Mouse (Mus musculus) CH12.LX (cell line): ENCODE data around the gene Mettl1. TPM values are rescaled to one million over a fixed set of nuclear protein-coding genes. Genes with fewer than 3 reads are reported as not detected.

Source experiments
- DNase-seq: peaks from one replicate; pipeline ENCODE4 v3.0.0-alpha.2; 2013; ENCODE audit errors: extremely low read depth
- H3K27ac ChIP-seq: 2 replicates; pipeline ENCODE4 v1.5.1; 2012; ENCODE audit warnings: low read depth, mild to moderate bottlenecking, control low read depth, moderate library complexity; ENCODE audit not compliant: insufficient read depth
- H3K27me3 ChIP-seq: replicated peaks from 2 replicates; pipeline ENCODE3; 2012; ENCODE audit warnings: inconsistent platforms
- H3K36me3 ChIP-seq, 2 experiments: replicated peaks in 1 of 2; 2 replicates each; pipeline versions ENCODE3 to v1.6.1; 2012; ENCODE audit warnings: inconsistent platforms in 1 of 2, low read length in 1 of 2, mild to moderate bottlenecking in 1 of 2, mixed read lengths in 1 of 2, moderate library complexity in 1 of 2; ENCODE audit not compliant: control insufficient read depth in 1 of 2, insufficient read depth in 1 of 2
- H3K4me1 ChIP-seq, 2 experiments: 2 replicates each; pipeline ENCODE4 v1.6.1; 2012; ENCODE audit warnings: inconsistent platforms in 1 of 2, moderate library complexity in 1 of 2; ENCODE audit not compliant: insufficient read depth in 2 of 2, control insufficient read depth in 1 of 2
- H3K4me2 ChIP-seq: 2 replicates; pipeline ENCODE4 v1.6.1; 2012; ENCODE audit warnings: low read depth, mild to moderate bottlenecking, control low read depth; ENCODE audit not compliant: poor library complexity, insufficient read depth, severe bottlenecking
- H3K4me3 ChIP-seq, 3 experiments: fragments of 150-350 bp in 1 of 3; sonication (generic) in 1 of 3; replicated peaks in 1 of 3; 2 replicates each; pipeline versions ENCODE3 to v1.5.1; 2011 to 2012; ENCODE audit warnings: low read depth in 2 of 3, low read length in 2 of 3, mild to moderate bottlenecking in 2 of 3, moderate library complexity in 2 of 3, control low read depth in 1 of 3, improper control_type of control experiment in 1 of 3, inconsistent platforms in 1 of 3, mixed read lengths in 1 of 3; ENCODE audit not compliant: poor library complexity in 1 of 3
- H3K79me2 ChIP-seq: replicated peaks from 2 replicates; pipeline ENCODE4 v1.6.1; 2012; ENCODE audit warnings: mild to moderate bottlenecking, moderate library complexity; ENCODE audit not compliant: control insufficient read depth, poor library complexity, insufficient read depth, severe bottlenecking; ENCODE audit errors: extremely low read depth
- H3K9ac ChIP-seq: 2 replicates; pipeline ENCODE4 v1.6.1; 2012; ENCODE audit warnings: low read depth, mild to moderate bottlenecking, control low read depth, moderate library complexity; ENCODE audit not compliant: insufficient read depth
- H3K9me3 ChIP-seq: replicated peaks from 2 replicates; pipeline ENCODE3; 2012; ENCODE audit warnings: low read length, inconsistent platforms, mixed read lengths
- CHD2 ChIP-seq: IDR thresholded peaks from 2 replicates; pipeline ENCODE4 v1.6.1; 2011; ENCODE audit warnings: low read length, improper control_type of control experiment
- CTCF ChIP-seq, 2 experiments: IDR thresholded peaks in 1 of 2; conservative IDR thresholded peaks in 1 of 2; 2 replicates each; pipeline ENCODE4 v1.5.1; 2011 to 2012; ENCODE audit warnings: low read depth in 2 of 2, low read length in 2 of 2, improper control_type of control experiment in 1 of 2, inconsistent platforms in 1 of 2, mild to moderate bottlenecking in 1 of 2, moderate library complexity in 1 of 2
- IRF4 ChIP-seq: IDR thresholded peaks from 2 replicates; pipeline ENCODE4 v1.6.1; 2014; ENCODE audit warnings: low read depth, mild to moderate bottlenecking, inconsistent platforms, low read length, improper control_type of control experiment
- JUND ChIP-seq: conservative IDR thresholded peaks from 2 replicates; pipeline ENCODE4 v1.6.1; 2011; ENCODE audit warnings: low read depth, low read length, improper control_type of control experiment
- MAX ChIP-seq: IDR thresholded peaks from 2 replicates; pipeline ENCODE4 v1.6.1; 2011; ENCODE audit warnings: low read length, improper control_type of control experiment
- MAZ ChIP-seq: IDR thresholded peaks from 2 replicates; pipeline ENCODE4 v1.6.1; 2012; ENCODE audit warnings: low read depth, mild to moderate bottlenecking, inconsistent platforms, low read length, improper control_type of control experiment, moderate library complexity
- MXI1 ChIP-seq: IDR thresholded peaks from 2 replicates; pipeline ENCODE4 v1.6.1; 2011; ENCODE audit warnings: mild to moderate bottlenecking, low read depth, low read length, improper control_type of control experiment
- NELFE ChIP-seq: IDR thresholded peaks from 2 replicates; pipeline ENCODE4 v1.6.1; 2011; ENCODE audit warnings: low read depth, low read length, improper control_type of control experiment
- RAD21 ChIP-seq: IDR thresholded peaks from 2 replicates; pipeline ENCODE4 v1.6.1; 2011; ENCODE audit warnings: low read depth, mild to moderate bottlenecking, low read length, improper control_type of control experiment, moderate library complexity
- SIN3A ChIP-seq: IDR thresholded peaks from 2 replicates; pipeline ENCODE4 v1.6.1; 2012; ENCODE audit warnings: low read length, improper control_type of control experiment, inconsistent platforms
- SMC3 ChIP-seq: IDR thresholded peaks from 2 replicates; pipeline ENCODE4 v1.6.1; 2011; ENCODE audit warnings: low read depth, low read length, improper control_type of control experiment
- USF2 ChIP-seq: conservative IDR thresholded peaks from 2 replicates; pipeline ENCODE4 v1.6.1; 2011; ENCODE audit warnings: low read depth, low read length, improper control_type of control experiment
- ZMIZ1 ChIP-seq: IDR thresholded peaks from 2 replicates; pipeline ENCODE4 v1.6.1; 2012; ENCODE audit warnings: low read depth, mild to moderate bottlenecking, inconsistent platforms, low read length, improper control_type of control experiment
- dilution Hi-C: fragments of 300-500 bp; cut with MboI; formaldehyde crosslinking; loops from 2 replicates; pipeline ENCODE4 v1.14.3; 2020; ENCODE audit warnings: low sequenced_read_pairs; ENCODE audit not compliant: extremely low pct_unique_long_range_greater_than_20kb, extremely low pct_ligation_motif_present
- in situ Hi-C: fragments of 300-500 bp; cut with MboI; formaldehyde crosslinking; loops from 3 replicates; pipeline ENCODE4 v1.14.3; 2019; ENCODE audit warnings: low sequenced_read_pairs, low pct_ligation_motif_present, low pct_unique_long_range_greater_than_20kb, mixed read lengths
- polyA plus RNA-seq: library from polyadenylated mRNA; unstranded; fragments of >175 nt; gene quantifications from 2 replicates; pipeline ENCODE4 v1.2.1, GENCODE M21; 2012; ENCODE audit warnings: low read depth; ENCODE audit not compliant: insufficient read length
- total RNA-seq, 2 experiments: library from RNA; depleted of rRNA; stranded (reverse); fragments of 300-350 nt in 1 of 2; fragments of >200 nt in 1 of 2; gene quantifications; 2 replicates each; pipeline ENCODE4 v1.2.3; 2012 to 2014

Gene Mettl1
- total and polyA plus RNA-seq, 3 experiments: 21.6 to 49.4 (median 28.4) TPM

DNA sequence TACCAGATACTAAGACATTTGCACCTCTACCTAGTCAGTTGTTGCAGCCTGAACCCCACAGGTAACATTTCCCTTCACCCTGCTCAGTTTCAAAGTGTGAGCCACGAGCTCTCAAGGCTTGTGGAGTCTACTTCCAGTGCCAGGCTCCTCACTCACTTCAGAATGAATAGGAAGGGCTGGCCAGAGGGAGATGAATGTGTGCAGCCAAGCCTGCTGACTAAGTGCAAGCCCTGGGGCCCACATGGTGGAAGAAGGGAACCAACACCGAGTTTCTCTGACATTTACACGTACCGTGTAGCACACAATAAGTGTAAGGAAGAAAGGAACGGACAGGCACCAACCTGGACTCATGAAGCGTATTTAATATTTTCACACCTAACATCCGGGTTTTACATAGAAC, 37.4 kb upstream of the Mettl1 start:
- Histone ChIP-seq H3K36me3 (peaks cover 0 to 39% of the 10 kb centered on the region in 2 experiments), H3K79me2 (no peaks in the 10 kb centered on the region), H3K4me2 (no peak overlapping the region), H3K4me1 (peaks cover 6 to 38% of the 10 kb centered on the region in 2 experiments), H3K4me3 (no peak overlapping the region), H3K27ac (no peak overlapping the region), H3K9ac (no peak overlapping the region), H3K27me3 (no peaks in the 10 kb centered on the region), H3K9me3 (no peaks in the 10 kb centered on the region)
- in situ Hi-C loops: no loop called here
- DNase-seq: no peak
- dilution Hi-C loops: no loop called here
- no peak for TF ChIP-seq ZMIZ1
- no peak for TF ChIP-seq MAX

DNA sequence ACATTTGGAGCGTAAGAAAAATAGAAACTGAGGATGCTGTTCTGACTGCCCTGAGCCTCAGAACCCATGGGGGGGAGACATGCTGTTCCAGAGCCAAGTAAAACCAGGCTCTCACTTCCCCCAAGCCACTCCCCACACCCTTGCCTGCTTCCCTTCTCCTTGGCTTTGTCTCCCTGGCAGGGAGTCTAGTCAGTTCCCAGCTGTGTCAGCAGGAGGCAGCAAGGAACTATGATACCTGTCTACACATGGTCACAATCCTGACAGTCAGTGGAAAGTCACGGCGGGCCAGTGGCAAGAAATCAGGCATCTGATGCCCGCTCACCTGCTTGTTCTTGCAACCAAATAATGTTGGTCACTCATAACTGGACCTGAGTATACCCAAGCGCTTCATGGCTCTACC, 24.7 kb upstream of the Mettl1 start:
- Histone ChIP-seq H3K9me3 (no peaks in the 10 kb centered on the region), H3K79me2 (no peaks in the 10 kb centered on the region), H3K27ac (no peak overlapping the region), H3K36me3 (peaks cover 0 to 55% of the 10 kb centered on the region in 2 experiments), H3K27me3 (no peaks in the 10 kb centered on the region), H3K4me2 (no peak overlapping the region), H3K4me3 (no peak overlapping the region), H3K9ac (no peak overlapping the region), H3K4me1 (no peaks in the 10 kb centered on the region)
- TF ChIP-seq CTCF (conservative IDR thresholded peaks at IDR 0.05 in 1 of 2, IDR thresholded peaks at IDR 0.05 in 1 of 2; ENCODE audit: low read depth in 2 of 2, low read length in 2 of 2) (peak in 1 of 2 experiments; percentile 51; a peak in 2 of 4 replicates), SMC3 (peak; percentile 40), NELFE (no peak), RAD21 (peak; percentile 55)
- dilution Hi-C loops: no loop called here
- in situ Hi-C loops: no loop called here
- no peak for DNase-seq

DNA sequence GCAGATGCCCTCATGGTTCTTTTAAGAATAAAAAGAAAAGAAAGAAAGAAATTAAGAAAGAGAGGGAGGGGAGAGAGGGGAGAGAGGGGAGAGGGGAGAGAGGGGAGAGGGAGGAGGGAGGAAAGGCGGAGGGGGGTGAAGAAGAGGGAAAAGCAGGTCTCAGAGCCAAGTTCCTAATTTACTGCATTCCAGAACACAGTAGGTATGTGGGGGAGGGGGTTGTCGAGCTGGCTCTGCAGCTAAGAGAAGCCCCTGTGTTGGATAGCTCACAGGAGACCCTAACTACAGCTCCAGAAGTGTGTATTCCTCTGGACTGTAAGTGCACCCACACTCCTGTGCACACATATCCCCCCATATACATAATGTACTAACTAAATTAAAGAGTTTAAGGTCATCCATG, 24.1 kb upstream of the Mettl1 start:
- no peak for TF ChIP-seq CHD2
- no peak for TF ChIP-seq SMC3
- no peak for TF ChIP-seq MAZ
- TF ChIP-seq USF2: no peak
- TF ChIP-seq SIN3A: no peak
- TF ChIP-seq IRF4: no peak
- no peak for TF ChIP-seq CTCF (conservative IDR thresholded peaks at IDR 0.05 in 1 of 2, IDR thresholded peaks at IDR 0.05 in 1 of 2; ENCODE audit: low read depth in 2 of 2, low read length in 2 of 2)
- TF ChIP-seq JUND: no peak
- TF ChIP-seq MXI1: no peak
- H3K79me2 ChIP-seq: no peaks in the 10 kb centered on the region
- no peaks in the 10 kb centered on the region for H3K27me3 ChIP-seq
- H3K27ac ChIP-seq: no peak overlapping the region
- no peaks in the 10 kb centered on the region for H3K9me3 ChIP-seq
- DNase-seq: no peak
- no peak overlapping the region for H3K4me2 ChIP-seq
- H3K9ac ChIP-seq: no peak overlapping the region
- H3K4me1 ChIP-seq: no peaks in the 10 kb centered on the region
- H3K36me3 ChIP-seq: peaks cover 4 to 54% of the 10 kb centered on the region in 2 experiments
- in situ Hi-C loops (no loop called here), dilution Hi-C loops (no loop called here)
- no peak overlapping the region for H3K4me3 ChIP-seq
